Mouse (Mus musculus) lung, adult 2 months (tissue): Measurements from ENCODE around the gene Thap2. TPM values are rescaled to one million over a fixed set of nuclear protein-coding genes. Genes with fewer than 3 reads are reported as not detected.

Experiments used
- DNase-seq: peaks from one replicate; pipeline ENCODE4 v3.0.0; 2022
- H3K4me1 ChIP-seq: fragments of 200-500 bp; 2 replicates; pipeline ENCODE4 v1.6.1; 2011; ENCODE audit warnings: low read length; ENCODE audit not compliant: control insufficient read depth, insufficient read depth
- H3K4me3 ChIP-seq: fragments of 200-500 bp; replicated peaks from 2 replicates; pipeline ENCODE3; 2011; ENCODE audit warnings: low read depth, mild to moderate bottlenecking, control low read depth, low read length; ENCODE audit errors: extremely low read depth
- CTCF ChIP-seq: fragments of 200-500 bp; IDR thresholded peaks from 2 replicates; pipeline ENCODE4 v1.5.1; 2011; ENCODE audit warnings: mild to moderate bottlenecking, low read length, control low read depth; ENCODE audit not compliant: insufficient read depth
- POLR2A ChIP-seq: fragments of 200-500 bp; IDR thresholded peaks from 2 replicates; pipeline ENCODE4 v1.6.1; 2011; ENCODE audit warnings: low read depth, mild to moderate bottlenecking, control low read depth, low read length, borderline replicate concordance; ENCODE audit errors: extremely low read depth
- WGBS: fragments of 180-500 bp; shearing (Covaris S2); methylation state at CpG from one replicate; pipeline ENCODE4 v1.1.7; 2018; 5-methylcytosine and 5-hydroxymethylcytosine counted together
- polyA plus RNA-seq: library from polyadenylated mRNA; depleted of rRNA; stranded (reverse); fragments of >200 nt; gene quantifications from 2 replicates; pipeline ENCODE4 v1.2.3, GENCODE M21; 2012; rRNA removed

Thap2 gene
- polyA plus RNA-seq, 1 experiment, result 6.2 TPM

- 78% methylated on average over 5 of the region's 5 CpGs for WGBS
- Histone ChIP-seq H3K4me3 (no peak overlapping the region), H3K4me1 (peaks cover under 1% of the 10 kb centered on the region)
- no peak for DNase-seq
- TF ChIP-seq POLR2A, result no peak
- no peak for TF ChIP-seq CTCF
Measured at GRCm38 (mm10) chr10:115321317-115322035, 62.8 kb downstream of the Thap2 start.

Other genes with a start within 250 kb of the Thap2 start
- gene Tph2, start 199.4 kb downstream of the Thap2 start, polyA plus RNA-seq, result not detected in 2 replicates
- gene Tbc1d15, start 133.0 kb downstream of the Thap2 start, polyA plus RNA-seq, result 5.2 and 12.8 TPM in 2 replicates
- 25.4 and 27.9 TPM in 2 replicates for gene Rab21, start 68.8 kb downstream of the Thap2 start, polyA plus RNA-seq
- gene Tmem19, start 21.9 kb downstream of the Thap2 start, polyA plus RNA-seq, result 10.1 and 18.3 TPM in 2 replicates
- gene Zfc3h1, start 516 bp upstream of the Thap2 start, polyA plus RNA-seq, result 11.7 and 25.6 TPM in 2 replicates
- not detected in 2 replicates for gene A930009A15Rik, start 185.5 kb upstream of the Thap2 start, polyA plus RNA-seq
- 0.43 and 0.53 TPM in 2 replicates for gene Lgr5, start 203.3 kb upstream of the Thap2 start, polyA plus RNA-seq